Mouse (Mus musculus) right cerebral cortex, postnatal 10 days (tissue): ENCODE data around the gene Ugp2.
"Not testable (repeated sequence)": the region's sequence is repeated elsewhere in the genome, so short reads cannot be mapped to it uniquely, and the experiment has no call there.

ENCODE experiments used
- DNase-seq, 2 experiments: peaks; one replicate each; pipeline ENCODE4 v3.0.0; 2021; ENCODE audit warnings: low spot score in 2 of 2

Ugp2 gene

DNA sequence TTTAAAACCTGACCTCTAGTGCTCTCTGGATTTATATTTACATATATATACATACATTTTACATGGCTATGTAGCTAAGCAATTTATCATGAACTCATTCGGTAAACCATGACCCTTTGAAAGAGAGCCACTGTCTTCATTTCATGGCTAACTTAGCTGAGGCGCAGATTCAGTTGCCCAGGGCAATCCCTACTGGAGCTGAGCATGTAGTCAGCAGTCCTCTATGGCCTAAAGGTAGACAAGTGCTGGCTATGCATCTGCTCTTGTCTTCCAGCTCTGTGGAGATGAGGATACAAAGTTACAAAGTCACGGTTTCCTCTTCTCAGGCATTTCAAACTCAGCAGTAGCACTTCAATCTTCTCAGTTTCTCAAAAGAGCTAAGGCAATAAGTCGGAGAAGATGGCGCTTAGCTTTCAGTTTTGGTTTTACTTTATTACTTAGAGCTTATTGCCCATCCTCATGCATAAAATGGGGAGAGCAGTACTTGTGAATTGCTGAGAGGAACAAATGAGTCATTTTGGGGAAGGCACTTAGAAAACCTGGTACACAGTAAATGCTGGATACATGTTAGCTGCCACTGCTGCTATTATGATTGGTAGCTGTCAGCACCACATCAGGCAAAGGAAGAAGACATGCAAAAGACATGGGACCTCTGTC, 38.2 kb downstream of the Ugp2 start:
- peak in 1 of 2 experiments; percentile 9 for DNase-seq

DNA sequence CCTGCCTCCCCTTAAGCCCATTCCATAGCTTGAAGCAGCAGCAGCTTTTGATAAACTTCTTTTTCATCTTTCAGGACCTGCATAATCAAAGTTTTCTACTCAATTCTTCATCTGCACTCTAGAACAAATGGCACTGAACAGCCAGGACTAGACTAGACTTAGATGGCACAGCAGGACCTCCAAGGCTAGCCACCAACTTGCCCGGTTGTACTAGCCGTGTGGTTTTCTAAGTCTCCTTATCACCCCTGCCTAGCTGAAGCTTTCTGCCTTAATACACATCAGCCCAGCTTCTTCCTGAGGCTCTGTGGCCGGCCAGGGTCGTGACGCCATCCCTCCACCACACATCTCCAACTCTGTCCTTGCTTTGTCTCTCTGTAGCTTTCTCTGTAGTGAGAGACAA, 42.9 kb downstream of the Ugp2 start:
- DNase-seq = peak in 1 of 2 experiments; percentile 13

DNA sequence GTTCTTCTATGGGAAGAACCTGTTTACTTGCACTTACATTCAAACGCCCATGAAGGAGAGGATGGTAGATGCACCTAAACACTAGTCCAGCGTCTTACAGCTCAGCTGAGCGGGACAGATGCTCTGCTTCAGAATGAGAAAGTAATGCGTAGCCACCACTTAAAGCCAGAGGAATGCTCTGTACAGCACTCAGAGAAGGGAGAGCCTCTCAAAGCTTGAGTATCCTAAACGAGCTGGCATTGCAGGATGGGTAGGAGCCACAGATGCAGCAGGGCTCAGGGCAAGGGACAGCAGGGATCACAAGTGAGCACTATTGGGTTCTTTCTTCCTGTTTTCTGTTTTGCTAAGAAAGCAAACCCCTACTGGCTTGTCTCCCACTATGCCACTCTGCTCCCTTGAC, 43.5 kb downstream of the Ugp2 start:
- no peak for DNase-seq

DNA sequence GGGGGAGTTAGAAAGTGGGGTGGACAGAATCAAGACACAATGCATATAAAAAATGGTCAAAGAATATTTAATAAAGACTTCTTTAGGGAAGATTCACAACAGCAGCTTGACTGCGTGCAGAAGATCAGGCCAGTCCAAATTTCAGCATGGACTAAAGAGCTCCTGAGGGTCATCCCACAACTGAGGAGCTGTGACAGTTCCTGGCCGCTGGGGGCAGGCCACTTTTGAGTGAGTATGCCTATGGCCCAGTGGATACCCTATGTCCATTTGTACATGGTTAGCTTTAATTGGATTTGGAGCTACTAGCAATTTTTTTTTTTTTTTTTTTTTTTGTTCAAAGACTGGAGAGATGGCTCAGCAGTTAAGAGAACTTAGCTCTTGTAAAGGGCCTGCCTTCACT, 44.2 kb downstream of the Ugp2 start:
- peak in 1 of 2 experiments; percentile 21 for DNase-seq

DNA sequence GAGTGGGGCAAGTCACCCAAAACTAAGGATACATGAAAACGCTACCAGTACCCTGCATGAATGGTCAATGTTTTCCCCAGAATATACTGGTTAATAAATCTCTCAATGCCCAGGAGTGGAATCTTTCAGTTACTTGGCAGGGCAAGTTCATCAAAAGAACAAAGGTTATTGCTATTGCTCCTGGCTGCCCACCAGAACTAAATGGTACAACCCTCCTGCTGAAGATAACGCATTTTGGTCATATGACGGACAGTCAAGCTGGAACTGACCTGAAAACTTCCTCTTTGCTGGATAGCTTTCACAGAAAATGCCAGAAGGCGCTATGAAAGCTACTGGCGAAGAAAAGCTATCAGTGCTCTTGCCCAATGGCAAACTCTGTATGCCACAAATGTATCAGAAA, 45.2 kb downstream of the Ugp2 start:
- no peak for DNase-seq

DNA sequence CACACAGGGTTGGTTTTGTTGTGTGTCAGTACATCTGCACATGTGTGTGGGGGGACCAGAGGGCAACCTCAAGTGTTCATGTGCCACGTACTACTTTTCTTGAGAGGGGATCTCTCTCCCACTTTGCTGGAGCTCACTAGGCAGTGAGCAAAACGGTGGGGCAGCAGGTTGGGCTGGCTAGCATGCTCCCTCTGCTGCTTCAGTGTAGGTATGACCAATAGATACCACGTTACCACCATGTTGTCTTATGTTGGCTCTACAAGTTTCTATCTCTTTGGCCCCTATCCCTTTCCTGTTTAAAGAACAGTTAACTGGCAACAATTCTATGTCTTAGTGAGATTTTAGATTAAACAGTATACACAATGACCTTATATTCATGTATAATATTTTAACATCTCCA, 48.7 kb downstream of the Ugp2 start:
- peak in 1 of 2 experiments; percentile 13 for DNase-seq

DNA sequence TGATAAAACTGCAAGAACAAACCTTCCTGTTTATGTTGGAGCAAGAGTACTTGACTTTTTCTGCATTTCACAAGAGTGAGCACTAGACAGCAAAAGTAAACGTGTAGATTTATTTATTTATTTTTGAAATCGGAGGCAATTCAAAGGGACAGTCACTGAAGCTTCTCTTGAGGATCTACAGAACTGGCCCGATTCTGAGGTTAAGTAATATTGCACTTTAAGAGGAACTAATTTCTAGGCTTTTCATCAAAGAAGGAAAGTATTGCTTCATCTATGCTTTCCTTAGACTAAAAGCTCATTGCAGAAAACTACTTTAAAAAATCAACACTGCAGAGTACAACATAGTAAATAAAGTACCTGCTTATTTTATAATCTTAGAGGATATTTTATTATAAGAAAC, 49.4 kb downstream of the Ugp2 start:
- no peak for DNase-seq

DNA sequence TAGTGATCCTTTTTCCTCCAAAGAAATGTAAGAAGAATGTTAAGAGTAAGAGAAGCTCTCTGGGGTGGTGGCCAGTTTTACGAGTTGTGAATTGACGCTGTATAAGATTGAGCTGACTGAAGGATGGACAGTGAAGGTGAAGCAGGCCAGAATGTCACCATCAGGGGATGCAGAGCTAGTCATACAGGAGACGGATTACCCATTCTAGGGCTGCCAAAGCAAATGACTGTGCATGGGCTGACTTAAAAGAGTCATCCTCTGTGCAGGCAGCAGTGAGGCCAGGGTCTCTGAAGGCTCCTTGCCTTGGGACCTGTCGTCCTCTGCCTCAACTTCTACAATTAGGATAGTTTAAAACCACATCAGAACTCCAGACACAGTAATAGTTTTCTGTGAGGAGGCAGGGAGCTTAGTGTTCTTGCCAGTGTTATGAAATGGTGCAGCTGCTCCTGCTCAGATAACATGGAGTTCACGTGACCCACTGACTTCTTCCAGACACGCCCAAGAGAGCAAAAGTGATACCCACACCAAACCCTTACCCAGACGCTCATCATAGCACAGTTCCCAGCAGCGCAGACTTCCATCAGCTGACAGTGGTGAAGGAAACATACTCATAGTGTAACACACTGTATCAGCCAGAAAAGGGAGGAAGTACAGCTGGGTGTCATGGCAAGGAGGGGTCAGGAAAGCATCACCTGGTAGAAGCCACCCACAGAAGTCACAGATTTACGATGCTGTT, 56.9 kb downstream of the Ugp2 start:
- DNase-seq = no peak

DNA sequence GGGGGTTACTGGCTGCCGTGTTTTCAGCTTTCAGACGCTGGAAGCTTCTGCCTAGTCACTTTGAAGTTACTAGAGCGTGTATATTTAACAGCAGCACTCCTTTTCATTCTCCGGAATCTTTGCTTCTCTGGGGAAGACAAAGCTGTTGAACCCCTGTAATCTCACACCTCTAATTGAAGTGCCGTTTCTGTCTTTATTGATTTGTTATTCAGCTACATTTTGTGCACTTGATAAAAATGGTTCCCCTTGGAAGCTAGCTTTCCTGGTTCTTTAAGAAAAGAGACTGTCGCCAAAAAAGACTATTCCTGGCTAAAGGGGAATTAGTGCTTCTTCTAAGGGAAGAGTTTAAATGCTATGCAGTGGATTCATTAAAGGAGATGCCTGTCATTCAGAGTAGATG, 61.5 kb downstream of the Ugp2 start:
- DNase-seq = no peak

DNA sequence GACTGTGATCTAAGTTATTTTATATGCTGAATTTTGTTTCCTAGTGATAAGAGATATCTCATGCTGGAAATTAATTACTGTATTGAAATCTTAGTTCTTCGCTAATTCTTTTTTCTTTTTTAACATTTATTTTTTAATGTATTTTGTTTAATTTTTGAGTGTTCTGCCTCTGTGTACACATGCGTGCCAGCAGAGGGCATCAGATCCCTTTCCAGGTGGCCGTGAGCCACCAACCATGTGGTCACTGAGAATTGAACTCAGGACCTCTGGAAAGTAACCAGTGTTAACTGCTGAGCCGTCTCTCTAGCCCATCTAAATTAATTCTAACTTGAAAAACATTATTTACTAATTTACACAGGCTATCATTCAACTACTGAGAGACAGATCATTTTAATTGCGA, 62.9 kb downstream of the Ugp2 start:
- no peak for DNase-seq

DNA sequence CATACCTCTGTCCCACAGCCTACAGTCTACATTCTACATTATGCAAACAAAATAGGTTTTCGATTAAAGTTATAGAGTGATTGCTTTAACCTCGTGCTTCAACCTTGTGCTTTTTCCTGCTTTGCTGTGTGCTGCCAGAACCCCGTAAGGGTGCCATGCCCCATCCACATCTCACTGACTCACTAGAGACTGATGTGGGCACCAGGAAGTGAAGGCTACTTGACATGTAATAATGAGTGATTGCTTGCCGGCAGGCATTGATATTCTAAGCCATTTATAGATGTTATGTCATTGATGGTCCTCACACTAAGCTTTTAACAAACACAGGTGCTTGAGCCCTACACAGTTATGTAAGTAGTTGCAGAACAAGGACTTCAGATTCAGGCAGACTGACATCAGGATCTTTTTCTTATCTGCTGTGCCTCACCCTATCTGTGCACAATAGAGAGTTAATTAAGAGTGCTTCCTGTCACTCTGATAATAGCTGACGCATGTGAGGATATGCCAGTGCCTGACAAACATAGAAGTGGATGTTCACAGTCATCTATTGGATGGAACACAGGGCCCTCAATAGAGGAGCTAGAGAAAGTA, 63.8 kb downstream of the Ugp2 start:
- DNase-seq = no peak

DNA sequence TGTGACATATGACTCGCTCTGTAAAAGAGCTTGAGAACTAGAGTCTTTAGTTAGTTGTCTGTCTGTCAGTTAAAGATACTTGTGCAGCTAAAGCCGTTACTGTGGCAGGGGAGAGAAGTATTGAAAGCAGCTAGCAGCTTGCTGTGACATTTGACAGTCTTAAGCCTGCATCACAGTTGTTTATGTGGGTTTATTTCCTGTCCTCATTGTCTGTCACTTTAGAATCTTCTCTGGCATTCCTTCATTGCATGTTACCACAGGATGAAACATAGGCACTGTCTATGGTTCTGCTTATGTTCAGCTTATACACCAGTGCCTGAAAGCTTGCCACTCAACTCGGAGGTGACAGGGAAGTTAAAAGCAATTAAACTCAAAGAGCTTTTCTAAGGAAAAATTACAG, 67.4 kb downstream of the Ugp2 start:
- no peak for DNase-seq

DNA sequence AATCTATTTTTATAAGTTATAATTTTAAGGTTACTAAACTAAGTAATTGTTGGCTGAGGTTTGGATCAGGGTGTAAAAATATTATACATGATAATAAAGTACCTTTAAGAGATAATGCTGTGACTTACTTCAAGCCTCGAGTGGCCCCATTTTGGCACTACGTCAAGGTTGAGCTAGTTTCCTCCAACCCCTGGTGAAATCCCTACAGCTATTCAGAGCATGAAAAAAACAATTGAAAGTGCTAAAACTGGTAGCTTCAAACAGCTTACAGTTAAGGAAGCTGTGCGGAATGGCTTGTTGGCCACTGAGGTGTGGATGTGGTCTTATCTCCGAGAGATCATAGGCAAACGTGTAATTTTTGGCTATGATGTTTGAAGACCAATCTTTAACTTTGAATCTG, 75.5 kb downstream of the Ugp2 start:
- no peak for DNase-seq

DNA sequence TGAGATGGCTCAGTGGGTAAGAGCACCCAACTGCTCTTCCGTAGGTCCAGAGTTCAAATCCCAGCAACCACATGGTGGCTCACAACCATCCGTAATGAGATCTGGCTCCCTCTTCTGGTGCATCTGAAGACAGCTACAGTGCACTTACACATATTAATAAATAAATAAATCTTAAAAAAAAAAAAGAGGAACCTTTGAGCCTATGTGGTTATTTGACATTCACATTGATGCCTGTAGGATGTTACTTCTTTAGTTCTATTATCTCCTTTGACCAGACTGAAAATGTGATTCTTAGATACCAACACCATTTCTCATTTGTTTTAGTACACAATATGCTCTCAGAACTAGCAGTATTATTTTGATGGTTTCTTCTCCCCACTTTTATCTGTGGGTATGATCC, 82.8 kb downstream of the Ugp2 start:
- not testable (repeated sequence) for DNase-seq

DNA sequence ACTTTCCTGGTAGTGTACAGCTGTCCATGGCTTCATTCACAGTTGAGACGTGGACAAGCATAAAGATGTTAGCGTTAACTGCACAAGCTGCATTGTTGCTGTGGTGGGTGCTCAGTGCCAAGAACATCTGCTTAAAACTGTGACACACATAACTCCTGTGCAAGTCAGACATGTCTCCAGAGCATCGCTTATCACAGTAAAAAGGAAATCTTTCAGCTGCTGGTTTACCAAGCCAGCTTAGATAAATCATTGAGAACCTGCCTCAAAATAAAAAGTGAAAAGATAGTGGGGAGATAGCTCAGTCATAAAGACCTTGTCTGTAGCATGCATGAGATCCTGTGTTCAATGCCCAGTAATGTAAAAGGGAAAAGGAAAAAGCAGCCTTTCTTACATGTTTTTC, 84.6 kb downstream of the Ugp2 start:
- no peak for DNase-seq

DNA sequence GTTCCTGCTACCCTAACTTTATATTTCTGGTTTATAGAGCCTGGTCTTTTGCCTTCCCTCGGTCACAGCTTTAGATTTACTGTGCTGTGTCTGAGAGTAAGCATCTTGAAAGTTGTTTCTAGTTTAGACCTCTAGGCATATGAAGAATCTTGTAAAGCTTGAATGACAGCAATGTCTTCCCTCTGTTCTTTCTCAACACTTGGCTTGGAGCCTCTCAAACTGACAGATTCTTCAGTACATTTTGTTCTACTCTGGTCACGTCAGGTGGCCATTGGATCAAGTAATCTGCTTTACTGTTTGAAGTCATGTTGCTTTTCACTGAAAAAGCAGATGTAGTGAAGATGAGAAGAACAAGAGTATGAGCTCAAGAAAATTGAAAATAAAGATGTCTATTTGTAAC, 94.8 kb downstream of the Ugp2 start:
- DNase-seq = no peak
